Mouse (Mus musculus): ENCODE data around the gene Glis3.

The Glis3 gene

GRCm38 (mm10) chr19:28211630-28212029, 468.2 kb downstream of the Glis3 start:
- Histone ChIP-seq H3K36me3 (ENCODE audit: control insufficient read depth, insufficient read depth, low read length, poor library complexity, severe bottlenecking) (no peaks in the 10 kb centered on the region), H3K27me3 (ENCODE audit: control insufficient read depth, insufficient read depth, low read length, poor library complexity, severe bottlenecking) (no peaks in the 10 kb centered on the region)
- no peak for DNase-seq (ENCODE audit: low read depth, low spot score)
